Mouse (Mus musculus) stomach, postnatal 0 days (tissue): ENCODE results near the gene Uprt.

Experiments
- CTCF ChIP-seq: IDR thresholded peaks from 2 replicates; pipeline ENCODE4 v1.5.1; 2016; ENCODE audit warnings: antibody characterized with exemption, low read depth, mild to moderate bottlenecking, moderate library complexity
- EP300 ChIP-seq: optimal IDR thresholded peaks from 2 replicates; pipeline ENCODE3; 2016; ENCODE audit warnings: antibody characterized with exemption

DNA sequence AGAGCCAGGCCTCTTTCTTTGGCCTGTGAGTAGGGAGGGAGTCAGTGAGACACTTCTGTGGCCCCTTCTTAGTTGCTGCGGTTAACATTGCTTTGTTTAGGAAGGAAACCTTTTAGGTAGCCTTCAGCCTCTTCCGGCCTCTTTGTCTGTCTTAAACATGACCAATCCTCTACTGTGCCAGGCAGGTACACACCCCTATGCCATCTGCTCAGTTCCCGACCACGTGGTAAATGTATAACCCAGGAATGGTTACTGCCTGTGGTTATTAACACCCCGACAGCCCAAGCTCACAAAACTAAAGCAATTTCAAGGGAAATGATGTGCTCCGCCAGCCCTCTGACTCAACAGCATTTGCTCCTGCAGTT, 808 bp downstream of the Uprt start:
- TF ChIP-seq CTCF (no peak), EP300 (no peak)
